Mouse (Mus musculus) adrenal gland, adult 18-20 months (tissue): ENCODE measurements around the gene Capn10. TPM values are rescaled to one million over a fixed set of nuclear protein-coding genes. Genes with fewer than 3 reads are reported as not detected.

Experiments
- DNase-seq, 2 experiments: peaks; one replicate each; pipeline ENCODE4 v3.0.0; 2021 to 2022; ENCODE audit warnings: low spot score in 2 of 2
- total RNA-seq, 2 experiments: library from RNA; stranded (reverse); gene quantifications; 1 replicate in 1 of 2; 2 replicates in 1 of 2; pipeline ENCODE4 v1.2.3; 2021

The Capn10 gene
- total RNA-seq, 2 experiments from 2014 or later, result 14.5 to 16.8 TPM

GRCm38 (mm10) chr1:92916725-92917124, 17.5 kb upstream of the Capn10 start:
- no peak for DNase-seq

GRCm38 (mm10) chr1:92919151-92919550, 15.0 kb upstream of the Capn10 start:
- DNase-seq, result no peak

GRCm38 (mm10) chr1:92919775-92920174, 14.4 kb upstream of the Capn10 start:
- no peak for DNase-seq

GRCm38 (mm10) chr1:92920474-92921200, 13.5 kb upstream of the Capn10 start:
- DNase-seq, result no peak

- DNase-seq, result no peak
These were observed 12.7 kb upstream of the Capn10 start for GRCm38 (mm10) chr1:92921496-92921895.

GRCm38 (mm10) chr1:92930171-92930706, 3.9 kb upstream of the Capn10 start:
- DNase-seq, result no peak

GRCm38 (mm10) chr1:92933611-92934010, 565 bp upstream of the Capn10 start:
- no peak for DNase-seq

GRCm38 (mm10) chr1:92935054-92935962, 1.1 kb downstream of the Capn10 start:
- no peak for DNase-seq

GRCm38 (mm10) chr1:92935977-92936376, 1.8 kb downstream of the Capn10 start:
- DNase-seq, result no peak

- no peak for DNase-seq
These were observed 2.3 kb downstream of the Capn10 start for GRCm38 (mm10) chr1:92936467-92936866.

GRCm38 (mm10) chr1:92937797-92938196, 3.6 kb downstream of the Capn10 start:
- DNase-seq, result no peak

GRCm38 (mm10) chr1:92939746-92940145, 5.6 kb downstream of the Capn10 start:
- DNase-seq, result no peak

- DNase-seq, result no peak
These were observed 9.2 kb downstream of the Capn10 start for GRCm38 (mm10) chr1:92943219-92943989.

GRCm38 (mm10) chr1:92947966-92948365, 13.8 kb downstream of the Capn10 start:
- DNase-seq, result no peak

- DNase-seq, result no peak
These were observed 15.2 kb downstream of the Capn10 start for GRCm38 (mm10) chr1:92949426-92949825.

- peak in 1 of 2 experiments; percentile 8 for DNase-seq
These were observed 16.4 kb downstream of the Capn10 start, which contains the start of gene Gpr35 for GRCm38 (mm10) chr1:92950607-92951006. Gpr35 (plus strand) TSS chr1:92950865.

- peak in 1 of 2 experiments; percentile 8 for DNase-seq
These were observed 19.5 kb downstream of the Capn10 start for GRCm38 (mm10) chr1:92953641-92954040.

- peak; percentile 69 to 70 for DNase-seq
These were observed 22.6 kb downstream of the Capn10 start for GRCm38 (mm10) chr1:92956571-92957335.

- DNase-seq, result peak in 1 of 2 experiments; percentile 14
These were observed 24.8 kb downstream of the Capn10 start for GRCm38 (mm10) chr1:92958999-92959398.

GRCm38 (mm10) chr1:92970791-92971190, 36.6 kb downstream of the Capn10 start:
- peak in 1 of 2 experiments; percentile 15 for DNase-seq
